Mouse (Mus musculus) embryonic facial prominence, embryonic 15.5 days (tissue): ENCODE results near the gene Adora2b. TPM values are rescaled to one million over a fixed set of nuclear protein-coding genes. Genes with fewer than 3 reads are reported as not detected.

Experiments
- ATAC-seq: fragments of 200-750 bp; cut with Nextera tagmentation; 2 replicates; pipeline ENCODE4 v1.8.0; 2017; ENCODE audit warnings: low read depth, moderate TSS enrichment; ENCODE audit not compliant: insufficient number of reproducible peaks, low FRiP score, low TSS enrichment
- H3K27ac ChIP-seq: fragments of 300-500 bp; sonication (generic); replicated peaks from 2 replicates; pipeline ENCODE4 v1.5.1; 2015; ENCODE audit warnings: mild to moderate bottlenecking, inconsistent platforms
- H3K27me3 ChIP-seq: fragments of 300-500 bp; sonication (generic); 2 replicates; pipeline ENCODE4 v1.6.1; 2015; ENCODE audit warnings: inconsistent platforms
- H3K36me3 ChIP-seq: fragments of 300-500 bp; sonication (generic); 2 replicates; pipeline ENCODE4 v1.6.1; 2015; ENCODE audit warnings: mild to moderate bottlenecking, inconsistent platforms
- H3K4me1 ChIP-seq: fragments of 300-500 bp; sonication (generic); 2 replicates; pipeline ENCODE4 v1.6.1; 2015; ENCODE audit warnings: inconsistent platforms
- H3K4me2 ChIP-seq: fragments of 300-500 bp; sonication (generic); replicated peaks from 2 replicates; pipeline ENCODE4 v1.6.1; 2015; ENCODE audit warnings: mild to moderate bottlenecking, inconsistent platforms
- H3K4me3 ChIP-seq: fragments of 300-500 bp; sonication (generic); replicated peaks from 2 replicates; pipeline ENCODE4 v1.5.1; 2015; ENCODE audit warnings: mild to moderate bottlenecking, inconsistent platforms
- H3K9ac ChIP-seq: fragments of 300-500 bp; sonication (generic); 2 replicates; pipeline ENCODE4 v1.6.1; 2015; ENCODE audit warnings: inconsistent platforms
- H3K9me3 ChIP-seq: fragments of 300-500 bp; sonication (generic); replicated peaks from 2 replicates; pipeline ENCODE4 v1.6.1; 2016; ENCODE audit warnings: inconsistent platforms
- WGBS: fragments of 180-500 bp; shearing (Covaris S2); methylation state at CpG from one replicate; pipeline ENCODE4 v1.1.7; 2015; 5-methylcytosine and 5-hydroxymethylcytosine counted together
- polyA plus RNA-seq: library from polyadenylated mRNA; unstranded; fragments of >200 nt; fragmentation: Nextera tagmentation; extraction: Ambion mirVana; gene quantifications from 2 replicates; pipeline ENCODE4 v1.2.1, GENCODE M21; 2015

The Adora2b gene
- polyA plus RNA-seq, result 16.9 and 18.1 TPM in 2 replicates

DNA sequence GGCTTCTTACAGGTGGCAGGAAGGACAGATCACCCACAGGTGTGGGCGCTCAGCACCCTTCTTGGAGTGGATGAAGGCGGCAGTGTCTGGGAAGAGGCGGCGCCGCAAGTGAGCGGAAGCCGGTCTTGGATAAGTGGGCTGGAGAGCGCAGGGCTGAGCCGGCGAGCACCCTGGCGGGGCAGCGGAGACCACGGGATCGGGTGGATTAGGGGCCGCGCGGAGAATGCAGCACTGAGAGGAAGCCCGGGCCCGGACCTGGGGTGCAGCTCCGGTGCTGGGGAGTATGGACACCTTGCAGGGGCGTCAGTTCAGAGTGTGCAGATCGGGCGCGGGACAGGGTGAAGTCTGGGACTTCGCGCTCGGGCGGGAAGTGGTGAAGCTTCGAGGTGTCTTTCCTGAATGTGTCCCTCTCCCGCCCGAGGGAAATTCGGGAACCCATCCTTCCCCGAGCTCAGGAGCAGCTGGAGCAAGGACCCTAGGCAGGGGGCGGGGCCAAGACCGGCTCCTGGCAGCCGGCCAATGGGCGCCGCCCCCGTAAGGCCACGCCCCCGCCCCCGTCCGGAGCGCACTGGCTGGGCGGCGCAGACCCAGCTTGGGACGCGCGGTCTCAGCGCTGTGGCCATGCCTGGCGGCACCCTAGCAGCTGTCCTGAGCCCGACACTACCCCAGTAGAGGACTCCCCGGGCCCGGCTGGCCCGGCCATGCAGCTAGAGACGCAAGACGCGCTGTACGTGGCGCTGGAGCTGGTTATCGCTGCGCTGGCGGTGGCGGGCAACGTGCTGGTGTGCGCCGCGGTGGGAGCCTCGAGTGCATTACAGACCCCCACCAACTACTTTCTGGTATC, at the start of gene Adora2b:
TSS of gene Adora2b (plus strand) at position 584 of the 844 bp plus-strand sequence.
- Histone ChIP-seq H3K27me3 (no peaks in the 10 kb centered on the region), H3K36me3 (no peaks in the 10 kb centered on the region), H3K4me3 (peak within 1 kb of the TSS; percentile 73), H3K27ac (peak within 1 kb of the TSS; percentile 51), H3K9me3 (no peaks in the 10 kb centered on the region), H3K9ac (peak within 1 kb of the TSS; percentile 63), H3K4me1 (peaks cover 49% of the 10 kb centered on the region), H3K4me2 (peak within 1 kb of the TSS; percentile 99)
- peak; percentile 81 for ATAC-seq
- under 1% methylated on average over 69 of the region's 69 CpGs for WGBS

DNA sequence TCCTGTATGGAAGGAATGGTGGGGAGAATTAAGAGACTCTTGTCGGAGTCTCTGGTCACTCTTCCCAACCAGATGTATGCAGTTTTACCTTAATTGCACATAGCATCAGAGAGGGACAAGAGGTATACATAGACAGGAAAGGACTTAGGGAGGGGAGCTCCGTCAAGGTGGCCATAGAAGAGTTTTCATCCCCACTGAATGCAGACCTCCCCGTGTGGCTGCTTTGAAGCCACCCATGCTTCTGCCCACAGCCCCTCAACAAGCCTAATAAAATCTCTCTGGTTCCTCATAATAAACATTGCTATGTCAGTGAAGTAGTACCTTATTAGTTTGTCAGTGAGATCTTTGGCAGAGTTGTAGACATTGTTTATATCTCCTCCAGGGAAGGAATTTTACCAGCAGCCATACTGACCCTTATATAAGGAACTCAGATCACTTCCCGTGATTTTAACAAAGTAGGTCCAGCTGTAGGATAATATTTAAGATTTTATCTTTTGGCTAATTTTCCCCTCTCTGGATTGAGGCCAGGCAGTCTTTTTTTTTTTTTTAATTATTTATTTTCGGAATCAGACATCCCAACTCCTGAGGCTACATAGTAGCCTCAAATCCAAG, 47.8 kb upstream of the Adora2b start:
- Histone ChIP-seq H3K4me1 (no peaks in the 10 kb centered on the region), H3K4me2 (no peak overlapping the region), H3K9me3 (no peaks in the 10 kb centered on the region), H3K9ac (no peak overlapping the region), H3K36me3 (no peaks in the 10 kb centered on the region), H3K27ac (no peak overlapping the region), H3K27me3 (no peaks in the 10 kb centered on the region), H3K4me3 (no peak overlapping the region)
- 57% methylated on average over 5 of the region's 5 CpGs for WGBS
- ATAC-seq, result no peak

DNA sequence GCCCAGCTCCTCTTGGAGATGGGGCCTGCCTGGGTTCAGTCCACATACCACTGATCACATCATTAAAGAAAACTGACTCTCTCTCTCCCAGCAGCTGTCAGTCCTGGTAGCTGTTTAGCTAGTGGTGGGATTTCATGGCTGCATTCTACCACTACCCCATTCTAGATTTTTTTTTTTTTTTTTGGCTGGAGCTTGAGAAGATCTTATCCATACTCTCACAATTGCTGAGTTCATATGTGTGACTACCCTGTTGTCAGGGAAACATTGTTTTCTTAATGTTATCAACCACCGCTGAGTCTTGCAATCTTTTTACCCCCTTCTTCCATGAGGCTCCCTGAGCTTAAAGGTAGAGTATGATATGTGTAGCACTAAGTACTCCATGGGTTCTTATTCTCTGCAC, 46.1 kb upstream of the Adora2b start:
- H3K4me2 ChIP-seq, result no peak overlapping the region

DNA sequence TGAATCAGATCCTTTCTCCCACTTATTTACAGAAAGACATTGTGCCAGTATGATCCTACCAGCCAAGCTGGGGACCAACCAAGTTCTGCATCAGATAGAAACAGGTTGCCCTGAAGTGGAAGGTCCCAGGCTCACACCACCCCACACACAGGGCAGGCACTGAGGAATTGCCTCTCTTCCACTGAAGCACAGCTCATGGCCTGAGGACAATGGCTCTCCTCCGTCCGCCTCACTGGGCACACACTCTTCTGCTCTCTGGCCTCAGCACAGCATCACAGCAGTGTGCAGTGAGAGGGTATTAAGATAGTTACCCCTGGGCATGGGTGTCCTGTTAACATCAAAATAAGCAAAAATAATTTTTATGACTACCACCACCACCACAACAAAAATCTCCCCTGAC, 39.7 kb upstream of the Adora2b start:
- no peaks in the 10 kb centered on the region for H3K27me3 ChIP-seq
- WGBS, result 84% methylated on average over 2 of the region's 2 CpGs
- ATAC-seq, result no peak

More for the DNA sequence above, 46.1 kb upstream of the Adora2b start:
- Histone ChIP-seq H3K36me3 (no peaks in the 10 kb centered on the region), H3K27me3 (no peaks in the 10 kb centered on the region), H3K4me1 (no peaks in the 10 kb centered on the region), H3K9me3 (no peaks in the 10 kb centered on the region), H3K27ac (no peak overlapping the region), H3K4me3 (no peak overlapping the region), H3K9ac (no peak overlapping the region)
- 90% methylated on average over 1 of the region's 1 CpGs for WGBS
- no peak for ATAC-seq

DNA sequence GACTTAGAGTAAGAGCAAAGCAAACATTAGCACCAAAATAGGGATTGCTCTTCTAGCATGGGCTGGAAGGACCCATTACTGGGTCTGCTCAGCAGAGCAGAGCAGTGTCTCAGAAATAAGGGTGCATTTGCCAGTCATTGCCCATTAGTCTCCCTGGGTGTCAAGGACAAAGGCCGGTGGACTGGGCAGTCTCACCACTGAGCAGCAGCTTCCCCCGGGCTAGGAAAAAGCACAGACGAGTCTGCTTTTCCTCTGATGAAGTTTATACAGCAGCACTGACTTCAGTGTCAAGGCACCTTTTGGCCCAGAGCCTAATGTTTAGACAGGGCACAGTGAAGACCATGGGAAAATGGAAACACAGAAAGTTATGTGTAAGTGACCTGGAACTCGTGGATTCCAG, 38.9 kb upstream of the Adora2b start:
- Histone ChIP-seq H3K9ac (no peak overlapping the region), H3K27ac (no peak overlapping the region), H3K27me3 (no peaks in the 10 kb centered on the region), H3K9me3 (no peaks in the 10 kb centered on the region), H3K36me3 (no peaks in the 10 kb centered on the region), H3K4me2 (no peak overlapping the region), H3K4me3 (no peak overlapping the region), H3K4me1 (no peaks in the 10 kb centered on the region)
- WGBS, result 70% methylated on average over 4 of the region's 4 CpGs
- no peak for ATAC-seq

More for the DNA sequence above, 39.7 kb upstream of the Adora2b start:
- Histone ChIP-seq H3K9ac (no peak overlapping the region), H3K4me1 (no peaks in the 10 kb centered on the region), H3K9me3 (no peaks in the 10 kb centered on the region), H3K4me3 (no peak overlapping the region), H3K36me3 (no peaks in the 10 kb centered on the region), H3K4me2 (no peak overlapping the region), H3K27ac (no peak overlapping the region)

DNA sequence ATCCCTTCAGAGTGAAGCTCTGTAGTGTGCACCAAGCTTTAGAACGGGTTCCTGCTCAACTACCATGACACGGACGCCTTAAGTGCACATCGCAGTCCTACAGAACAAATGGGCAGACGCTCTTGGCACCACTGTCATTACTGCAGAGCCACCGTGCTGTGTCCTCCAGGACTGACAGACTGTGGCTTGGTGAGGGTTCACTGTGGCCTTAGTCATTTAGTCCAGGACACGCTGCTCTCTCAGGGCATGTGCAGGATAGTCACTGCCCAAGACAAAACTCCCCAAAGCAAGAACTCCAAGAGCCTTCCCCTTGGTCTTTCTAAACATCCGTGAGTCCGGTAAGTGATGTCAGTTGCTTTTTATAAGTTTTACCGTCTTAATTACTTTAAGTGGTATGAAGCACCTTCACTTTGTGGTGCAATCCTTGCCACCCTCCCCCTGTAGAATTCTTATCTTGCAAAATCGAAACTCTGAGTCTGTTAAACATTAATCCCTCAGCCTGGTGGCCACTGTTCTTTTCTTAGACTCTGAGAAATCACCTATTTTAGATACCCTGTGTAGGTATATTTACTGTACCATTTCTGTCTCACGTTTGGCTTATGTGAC, 35.3 kb upstream of the Adora2b start:
- no peaks in the 10 kb centered on the region for H3K9me3 ChIP-seq
- no peaks in the 10 kb centered on the region for H3K36me3 ChIP-seq
- H3K4me1 ChIP-seq, result no peaks in the 10 kb centered on the region
- no peak for ATAC-seq
- H3K27me3 ChIP-seq, result no peaks in the 10 kb centered on the region
- H3K27ac ChIP-seq, result no peak overlapping the region
- H3K4me2 ChIP-seq, result no peak overlapping the region
- WGBS, result 87% methylated on average over 12 of the region's 12 CpGs
- no peak overlapping the region for H3K4me3 ChIP-seq
- no peak overlapping the region for H3K9ac ChIP-seq

DNA sequence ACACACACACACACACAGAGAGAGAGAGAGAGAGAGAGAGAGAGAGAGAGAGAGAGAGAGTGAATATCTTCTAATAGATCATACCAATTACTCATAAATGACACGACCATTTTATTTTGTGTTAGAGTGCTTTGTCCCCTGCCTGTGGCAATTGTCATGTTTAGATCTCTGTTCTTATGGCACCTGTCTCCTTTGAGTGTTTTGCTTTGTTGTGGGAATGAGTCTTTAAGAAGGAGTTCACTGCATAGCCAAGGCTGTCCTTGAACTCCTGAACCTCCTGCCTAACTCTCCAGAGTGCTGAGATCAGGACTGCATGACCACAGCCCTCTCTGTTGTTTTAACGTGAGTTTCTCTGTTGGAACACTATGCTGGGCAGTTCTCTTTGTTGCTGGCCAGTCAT, 33.7 kb upstream of the Adora2b start:
- H3K4me1 ChIP-seq, result no peaks in the 10 kb centered on the region
- no peak overlapping the region for H3K9ac ChIP-seq
- H3K27ac ChIP-seq, result no peak overlapping the region
- H3K4me3 ChIP-seq, result no peak overlapping the region
- H3K4me2 ChIP-seq, result no peak overlapping the region
- 61% methylated on average over 2 of the region's 2 CpGs for WGBS
- ATAC-seq, result no peak
- H3K9me3 ChIP-seq, result no peaks in the 10 kb centered on the region
- H3K36me3 ChIP-seq, result no peaks in the 10 kb centered on the region
- no peaks in the 10 kb centered on the region for H3K27me3 ChIP-seq

DNA sequence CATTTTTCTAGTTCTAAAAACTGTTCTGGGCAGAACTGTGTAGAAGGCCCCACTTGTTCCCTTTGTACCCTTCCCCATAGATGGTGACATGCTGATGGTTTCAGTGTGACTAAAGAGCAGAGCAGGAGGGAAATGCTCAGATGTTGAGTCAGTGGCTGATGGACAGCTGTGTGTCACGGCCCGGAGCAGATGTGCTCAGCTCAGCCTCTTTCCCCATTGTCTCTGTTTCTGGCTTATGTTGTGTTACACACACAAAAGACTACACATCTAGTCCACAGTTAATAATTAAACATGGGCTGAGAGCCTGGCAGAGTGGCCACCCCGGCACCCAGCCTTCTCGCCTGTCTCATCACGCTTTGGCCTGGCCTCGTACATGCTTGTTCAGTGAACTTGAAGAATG, 31.0 kb upstream of the Adora2b start:
- Histone ChIP-seq H3K4me2 (no peak overlapping the region), H3K36me3 (no peaks in the 10 kb centered on the region), H3K27ac (no peak overlapping the region), H3K9ac (no peak overlapping the region), H3K4me3 (no peak overlapping the region), H3K4me1 (no peaks in the 10 kb centered on the region), H3K27me3 (no peaks in the 10 kb centered on the region), H3K9me3 (no peaks in the 10 kb centered on the region)
- ATAC-seq, result no peak
- WGBS, result 68% methylated on average over 6 of the region's 6 CpGs

DNA sequence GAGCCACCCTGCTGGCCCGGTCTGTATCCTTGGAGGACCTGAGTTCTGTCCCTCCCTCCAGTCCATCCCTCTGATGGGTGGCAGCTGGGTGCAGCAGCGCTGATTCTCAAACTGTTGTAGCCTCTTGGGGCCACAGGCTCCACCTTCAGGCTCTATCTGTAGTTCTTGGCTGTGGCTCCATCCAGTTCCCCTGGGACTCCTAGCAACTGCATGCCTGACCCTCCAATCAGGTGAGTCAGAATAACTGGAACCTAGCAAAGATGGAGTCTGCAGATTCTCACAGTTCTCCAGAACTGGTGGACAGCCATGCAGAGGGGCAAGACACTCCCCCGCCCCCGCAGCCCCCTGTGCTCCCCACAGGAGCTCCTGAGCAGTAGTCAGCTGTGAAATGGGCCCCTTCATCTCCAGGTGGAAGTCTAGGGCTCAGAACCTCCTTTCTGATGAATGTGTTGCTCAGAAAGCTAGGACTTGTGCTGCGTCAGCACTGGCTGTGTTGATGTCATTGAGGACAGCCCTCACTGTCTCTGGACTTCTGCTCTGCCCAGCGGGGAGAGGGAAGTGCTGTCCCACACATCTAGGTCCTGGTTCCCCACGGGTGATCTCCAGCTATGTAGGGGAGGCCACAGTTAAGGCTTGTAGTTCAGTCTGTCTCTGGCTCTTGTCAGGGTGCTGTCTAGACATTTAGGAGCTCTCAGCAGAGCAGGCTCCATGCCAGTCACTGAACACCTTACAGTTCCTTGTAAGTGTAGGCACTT, 27.9 kb upstream of the Adora2b start:
- Histone ChIP-seq H3K27me3 (no peaks in the 10 kb centered on the region), H3K36me3 (no peaks in the 10 kb centered on the region), H3K9me3 (no peaks in the 10 kb centered on the region), H3K4me1 (peaks cover 7% of the 10 kb centered on the region; the same call in 1 of the 2 replicates), H3K27ac (no peak overlapping the region), H3K4me2 (no peak overlapping the region), H3K9ac (no peak overlapping the region), H3K4me3 (no peak overlapping the region)
- 84% methylated on average over 7 of the region's 7 CpGs for WGBS
- no peak for ATAC-seq

DNA sequence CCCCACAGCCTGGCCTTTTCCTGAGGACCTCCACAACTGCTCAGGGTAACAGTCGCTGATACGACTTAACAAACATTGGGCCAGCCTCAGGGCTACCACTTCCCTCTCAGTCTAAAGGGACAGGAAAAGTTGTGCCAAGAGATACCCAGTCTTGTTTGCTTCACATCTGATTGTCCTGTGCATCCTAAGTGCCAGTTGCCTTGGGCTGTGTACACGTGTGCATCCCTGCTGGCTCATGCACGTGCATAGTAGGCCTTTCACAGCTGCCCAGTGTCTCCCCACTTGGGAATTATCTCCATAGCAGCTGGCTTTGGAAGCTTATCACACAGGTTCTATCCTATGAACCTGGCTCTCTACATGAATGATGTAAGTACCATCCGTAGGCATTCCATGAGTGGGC, 25.4 kb upstream of the Adora2b start:
- no peaks in the 10 kb centered on the region for H3K36me3 ChIP-seq
- 84% methylated on average over 5 of the region's 5 CpGs for WGBS
- peaks cover 7% of the 10 kb centered on the region; the same call in 1 of the 2 replicates for H3K4me1 ChIP-seq
- no peak overlapping the region for H3K4me2 ChIP-seq
- no peak overlapping the region for H3K9ac ChIP-seq
- no peak overlapping the region for H3K4me3 ChIP-seq
- H3K9me3 ChIP-seq, result no peaks in the 10 kb centered on the region
- no peak overlapping the region for H3K27ac ChIP-seq
- ATAC-seq, result no peak
- H3K27me3 ChIP-seq, result no peaks in the 10 kb centered on the region

DNA sequence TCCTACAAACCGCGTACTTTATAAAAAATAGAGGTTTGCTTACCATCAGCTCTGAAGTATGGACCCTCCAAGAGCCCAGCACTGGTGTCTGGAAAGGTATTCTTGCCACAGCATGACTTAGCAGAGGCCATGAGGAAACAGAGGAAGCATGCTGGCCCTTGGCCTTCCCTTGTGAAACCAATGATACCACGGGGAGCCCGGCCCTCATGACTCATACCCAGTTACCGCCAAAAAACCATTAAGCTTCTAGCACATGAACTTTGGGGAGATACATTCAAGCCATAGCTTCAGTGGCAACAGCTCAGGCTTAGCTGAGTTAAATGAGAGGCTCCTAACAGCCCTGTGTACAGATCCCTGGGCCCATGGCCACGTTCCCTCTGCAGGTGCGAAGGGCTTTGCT, 24.8 kb upstream of the Adora2b start:
- peaks cover 7% of the 10 kb centered on the region; the same call in 1 of the 2 replicates for H3K4me1 ChIP-seq
- no peaks in the 10 kb centered on the region for H3K9me3 ChIP-seq
- H3K27me3 ChIP-seq, result no peaks in the 10 kb centered on the region
- H3K4me3 ChIP-seq, result no peak overlapping the region
- H3K4me2 ChIP-seq, result no peak overlapping the region
- no peak overlapping the region for H3K9ac ChIP-seq
- ATAC-seq, result no peak
- no peaks in the 10 kb centered on the region for H3K36me3 ChIP-seq
- H3K27ac ChIP-seq, result no peak overlapping the region
- 90% methylated on average over 7 of the region's 7 CpGs for WGBS
